Mouse (Mus musculus) frontal cortex, postnatal 25 days (tissue): ENCODE measurements at regions not wholly inside any gene's neighbourhood (a gene's known extent, or its start where the extent isn't known, plus 50 kb on each side); places are given as distances from the start of the nearest gene placed in this dataset.
"Not testable (repeated sequence)": the region's sequence is repeated elsewhere in the genome, so short reads cannot be mapped to it uniquely, and the experiment has no call there.

Experiments
- DNase-seq, 2 experiments: peaks; one replicate each; pipeline ENCODE4 v3.0.0; 2022; ENCODE audit warnings: low spot score in 2 of 2

GRCm38 (mm10) chr16:21102033-21102432, 51.8 kb downstream of the Teddm3 start:
- not testable (repeated sequence) for DNase-seq

- not testable (repeated sequence) for DNase-seq
Measured at GRCm38 (mm10) chr16:21100126-21100525, 53.7 kb downstream of the Teddm3 start.

- no peak for DNase-seq
Measured at GRCm38 (mm10) chr16:21074779-21075148, 79.0 kb downstream of the Teddm3 start.

GRCm38 (mm10) chr16:21074082-21074778, 79.6 kb downstream of the Teddm3 start:
- not testable (repeated sequence) for DNase-seq

- DNase-seq = no peak
Measured at GRCm38 (mm10) chr16:21060211-21060610, 93.6 kb downstream of the Teddm3 start.

GRCm38 (mm10) chr16:21054772-21055171, 99.0 kb downstream of the Teddm3 start:
- DNase-seq = no peak

- DNase-seq = not testable (repeated sequence)
Measured at GRCm38 (mm10) chr16:21022087-21022486, 131.7 kb downstream of the Teddm3 start.

GRCm38 (mm10) chr16:21004871-21005270, 148.9 kb downstream of the Teddm3 start:
- no peak for DNase-seq

- DNase-seq = no peak
Measured at GRCm38 (mm10) chr16:21001126-21001525, 152.7 kb downstream of the Teddm3 start.

GRCm38 (mm10) chr16:20990524-20990923, 163.3 kb downstream of the Teddm3 start:
- no peak for DNase-seq

- DNase-seq = no peak
Measured at GRCm38 (mm10) chr16:20975406-20975805, 178.4 kb downstream of the Teddm3 start.

GRCm38 (mm10) chr16:20972442-20972841, 181.4 kb downstream of the Teddm3 start:
- no peak for DNase-seq

- DNase-seq = no peak
Measured at GRCm38 (mm10) chr16:20958905-20959304, 194.9 kb downstream of the Teddm3 start.

- no peak for DNase-seq
Measured at GRCm38 (mm10) chr16:20936722-20937121, 202.4 kb upstream of the Thpo start.

- DNase-seq = not testable (repeated sequence)
Measured at GRCm38 (mm10) chr16:20934846-20935245, 200.5 kb upstream of the Thpo start.

GRCm38 (mm10) chr16:20930003-20930402, 195.7 kb upstream of the Thpo start:
- DNase-seq = not testable (repeated sequence)

- DNase-seq = not testable (repeated sequence)
Measured at GRCm38 (mm10) chr16:20925776-20926175, 191.5 kb upstream of the Thpo start.

- DNase-seq = not testable (repeated sequence)
Measured at GRCm38 (mm10) chr16:20910864-20911263, 176.6 kb upstream of the Thpo start.

GRCm38 (mm10) chr16:20908467-20909351, 174.4 kb upstream of the Thpo start:
- DNase-seq = peak in 1 of 2 experiments; percentile 15

- DNase-seq = peak in 1 of 2 experiments; percentile 4
Measured at GRCm38 (mm10) chr16:20895734-20896133, 161.4 kb upstream of the Thpo start.

- no peak for DNase-seq
Measured at GRCm38 (mm10) chr16:20871726-20872125, 137.4 kb upstream of the Thpo start.

- DNase-seq = no peak
Measured at GRCm38 (mm10) chr16:20866771-20867170, 132.5 kb upstream of the Thpo start.

GRCm38 (mm10) chr16:20861256-20861655, 126.9 kb upstream of the Thpo start:
- no peak for DNase-seq
